Mouse (Mus musculus): ENCODE results near the gene Mecom.

- no peak for TF ChIP-seq CTCF (IDR thresholded peaks at IDR 0.05)
- no peak for TF ChIP-seq EP300 (IDR thresholded peaks at IDR 0.05)
Observed at GRCm38 (mm10) chr3:30207886-30208285, 339.9 kb downstream of the Mecom start.
